Mouse (Mus musculus) MEL (cell line): ENCODE data around the gene Parp2. TPM values are rescaled to one million over a fixed set of nuclear protein-coding genes. Genes with fewer than 3 reads are reported as not detected.
"Not testable (repeated sequence)": the region's sequence is repeated elsewhere in the genome, so short reads cannot be mapped to it uniquely, and the experiment has no call there.

Experiments used
- DNase-seq: peaks from one replicate; pipeline ENCODE4 v3.0.0; 2011; ENCODE audit warnings: low read depth, low spot score
- H3K27ac ChIP-seq: 2 replicates; pipeline ENCODE4 v1.5.1; 2012; ENCODE audit warnings: low read depth, mild to moderate bottlenecking, control low read depth, low read length, moderate library complexity; ENCODE audit not compliant: control insufficient read depth
- H3K27me3 ChIP-seq, 2 experiments: fragments of 150-350 bp in 1 of 2; sonication (generic) in 1 of 2; 2 replicates each; pipeline ENCODE4 v1.6.1; 2012; ENCODE audit warnings: low read length in 2 of 2, mild to moderate bottlenecking in 2 of 2, improper control_type of control experiment in 1 of 2, moderate library complexity in 1 of 2; ENCODE audit not compliant: insufficient read depth in 2 of 2, control insufficient read depth in 1 of 2
- H3K36me3 ChIP-seq, 2 experiments: 2 replicates each; pipeline ENCODE4 v1.6.1; 2012 to 2014; ENCODE audit warnings: low read length in 2 of 2, improper control_type of control experiment in 1 of 2, inconsistent platforms in 1 of 2, mild to moderate bottlenecking in 1 of 2; ENCODE audit not compliant: insufficient read depth in 2 of 2, control insufficient read depth in 1 of 2
- H3K4me1 ChIP-seq, 2 experiments: fragments of 150-350 bp in 1 of 2; sonication (generic) in 1 of 2; 2 replicates each; pipeline ENCODE4 v1.6.1; 2012; ENCODE audit warnings: low read length in 2 of 2, improper control_type of control experiment in 1 of 2, mild to moderate bottlenecking in 1 of 2; ENCODE audit not compliant: insufficient read depth in 2 of 2, control insufficient read depth in 1 of 2
- H3K4me3 ChIP-seq, 2 experiments: fragments of 150-350 bp in 1 of 2; sonication (generic) in 1 of 2; 2 replicates each; pipeline ENCODE4 v1.5.1; 2012; ENCODE audit warnings: low read depth in 2 of 2, low read length in 2 of 2, mild to moderate bottlenecking in 2 of 2, moderate library complexity in 2 of 2, control low read depth in 1 of 2, improper control_type of control experiment in 1 of 2; ENCODE audit not compliant: control insufficient read depth in 1 of 2, insufficient read depth in 1 of 2
- H3K79me2 ChIP-seq: 2 replicates; pipeline ENCODE4 v1.6.1; 2012; ENCODE audit warnings: mild to moderate bottlenecking, low read length, moderate library complexity; ENCODE audit not compliant: control insufficient read depth, poor library complexity, insufficient read depth
- H3K9ac ChIP-seq: 2 replicates; pipeline ENCODE4 v1.6.1; 2012; ENCODE audit warnings: low read depth, mild to moderate bottlenecking, control low read depth, low read length, moderate library complexity; ENCODE audit not compliant: control insufficient read depth, poor library complexity, severe bottlenecking
- H3K9me3 ChIP-seq: fragments of 150-350 bp; sonication (generic); replicated peaks from 2 replicates; pipeline ENCODE4 v1.6.1; 2012; ENCODE audit warnings: mild to moderate bottlenecking, low read length, improper control_type of control experiment, moderate library complexity; ENCODE audit not compliant: insufficient read depth
- CTCF ChIP-seq, 3 experiments: IDR thresholded peaks in 2 of 3; conservative IDR thresholded peaks in 1 of 3; 2 replicates each; pipeline ENCODE4 v1.5.1; 2011 to 2012; ENCODE audit warnings: low read length in 3 of 3, low read depth in 2 of 3, mild to moderate bottlenecking in 2 of 3, improper control_type of control experiment in 1 of 3, inconsistent platforms in 1 of 3, mixed read lengths in 1 of 3, moderate library complexity in 1 of 3; ENCODE audit not compliant: control insufficient read depth in 1 of 3, insufficient read depth in 1 of 3, poor library complexity in 1 of 3, severe bottlenecking in 1 of 3
- ELF1 ChIP-seq: IDR thresholded peaks from 2 replicates; pipeline ENCODE4 v1.6.1; 2014; ENCODE audit warnings: low read depth, mild to moderate bottlenecking, inconsistent platforms, low read length, improper control_type of control experiment, moderate library complexity
- GABPA ChIP-seq: IDR thresholded peaks from 2 replicates; pipeline ENCODE4 v1.6.1; 2012; ENCODE audit warnings: low read depth, mild to moderate bottlenecking, inconsistent platforms, low read length, improper control_type of control experiment, moderate library complexity
- MAX ChIP-seq: IDR thresholded peaks from 2 replicates; pipeline ENCODE4 v1.6.1; 2011; ENCODE audit warnings: low read length, improper control_type of control experiment
- MEF2A ChIP-seq: IDR thresholded peaks from 2 replicates; pipeline ENCODE4 v1.6.1; 2014; ENCODE audit warnings: low read depth, mild to moderate bottlenecking, inconsistent platforms, low read length, improper control_type of control experiment; ENCODE audit not compliant: poor library complexity, insufficient replicate concordance, severe bottlenecking; ENCODE audit errors: extremely low read depth
- NRF1 ChIP-seq: IDR thresholded peaks from 2 replicates; pipeline ENCODE4 v1.6.1; 2014; ENCODE audit warnings: low read depth, mild to moderate bottlenecking, inconsistent platforms, low read length, improper control_type of control experiment, moderate library complexity; ENCODE audit not compliant: poor library complexity, insufficient read depth, severe bottlenecking
- RAD21 ChIP-seq: IDR thresholded peaks from 2 replicates; pipeline ENCODE4 v1.6.1; 2011; ENCODE audit warnings: mild to moderate bottlenecking, low read depth, low read length, improper control_type of control experiment
- SIN3A ChIP-seq: IDR thresholded peaks from 2 replicates; pipeline ENCODE4 v1.6.1; 2012; ENCODE audit warnings: low read length, improper control_type of control experiment, inconsistent platforms
- SMC3 ChIP-seq: IDR thresholded peaks from 2 replicates; pipeline ENCODE4 v1.6.1; 2011; ENCODE audit warnings: low read depth, low read length, improper control_type of control experiment
- TBP ChIP-seq: IDR thresholded peaks from 2 replicates; pipeline ENCODE4 v1.8.0; 2011; ENCODE audit warnings: low read depth, low read length, improper control_type of control experiment
- UBTF ChIP-seq: IDR thresholded peaks from 2 replicates; pipeline ENCODE4 v1.6.1; 2012; ENCODE audit warnings: low read depth, mild to moderate bottlenecking, inconsistent platforms, low read length, improper control_type of control experiment, moderate library complexity, borderline replicate concordance; ENCODE audit not compliant: insufficient read depth
- ZC3H11A ChIP-seq: IDR thresholded peaks from 2 replicates; pipeline ENCODE4 v1.6.1; 2012; ENCODE audit warnings: low read depth, mild to moderate bottlenecking, inconsistent platforms, low read length, improper control_type of control experiment
- polyA plus RNA-seq, 2 experiments: library from polyadenylated mRNA; stranded (reverse) in 1 of 2; unstranded in 1 of 2; fragments of >175 nt in 1 of 2; fragments of >200 nt in 1 of 2; gene quantifications; 2 replicates each; pipeline versions ENCODE4 v1.2.1 to v1.2.4; 2012; ENCODE audit warnings: low replicate concordance in 2 of 2, low read depth in 1 of 2; ENCODE audit not compliant: insufficient read length in 2 of 2, insufficient read depth in 1 of 2, missing spikeins in 1 of 2
- total RNA-seq: library from RNA; depleted of rRNA; stranded (reverse); fragments of 300-350 nt; gene quantifications from 2 replicates; pipeline ENCODE4 v1.2.3, GENCODE M21; 2012

The Parp2 gene
- total and polyA plus RNA-seq, 3 experiments, result 81.1 to 83.2 TPM; not detected in 1

GRCm38 (mm10) chr14:50837236-50837635 is 29.6 kb downstream of the Parp2 start:
- DNase-seq, result no peak
- no peaks in the 10 kb centered on the region for H3K36me3 ChIP-seq
- no peaks in the 10 kb centered on the region for H3K79me2 ChIP-seq
- H3K27ac ChIP-seq, result no peak overlapping the region
- TF ChIP-seq NRF1 (no peak), SMC3 (peak; percentile 60), UBTF (no peak), ZC3H11A (peak; percentile 11; the same call in 1 of the 2 replicates), RAD21 (peak; percentile 41), CTCF (IDR thresholded peaks at IDR 0.05 in 2 of 3, conservative IDR thresholded peaks at IDR 0.05 in 1 of 3; ENCODE audit: control insufficient read depth in 1 of 3, insufficient read depth in 1 of 3, low read depth in 2 of 3, low read length in 3 of 3, poor library complexity in 1 of 3, severe bottlenecking in 1 of 3) (peak in 2 of 3 experiments; percentile 45 to 47; a peak in 4 of 6 replicates), ELF1 (no peak)
- no peak overlapping the region for H3K4me3 ChIP-seq
- no peak overlapping the region for H3K9ac ChIP-seq
- no peaks in the 10 kb centered on the region for H3K27me3 ChIP-seq
- no peaks in the 10 kb centered on the region for H3K9me3 ChIP-seq
- H3K4me1 ChIP-seq, result no peaks in the 10 kb centered on the region

GRCm38 (mm10) chr14:50855788-50856187 is 48.1 kb downstream of the Parp2 start:
- DNase-seq, result no peak
- no peak overlapping the region for H3K4me3 ChIP-seq
- H3K9ac ChIP-seq, result no peak overlapping the region
- no peaks in the 10 kb centered on the region for H3K27me3 ChIP-seq
- H3K27ac ChIP-seq, result no peak overlapping the region
- no peaks in the 10 kb centered on the region for H3K4me1 ChIP-seq
- H3K9me3 ChIP-seq, result no peaks in the 10 kb centered on the region
- no peaks in the 10 kb centered on the region for H3K36me3 ChIP-seq
- no peaks in the 10 kb centered on the region for H3K79me2 ChIP-seq
- TF ChIP-seq TBP (no peak), MEF2A (no peak)

- Histone ChIP-seq H3K4me1 (no peaks in the 10 kb centered on the region), H3K9me3 (no peaks in the 10 kb centered on the region), H3K36me3 (no peaks in the 10 kb centered on the region), H3K79me2 (no peaks in the 10 kb centered on the region), H3K27me3 (no peaks in the 10 kb centered on the region), H3K27ac (no peak overlapping the region), H3K4me3 (no peak overlapping the region), H3K9ac (no peak overlapping the region)
- no peak for DNase-seq
- no peak for TF ChIP-seq GABPA
- no peak for TF ChIP-seq MAX
- no peak for TF ChIP-seq SIN3A
These were observed 55.0 kb downstream of the Parp2 start for GRCm38 (mm10) chr14:50862641-50863040.

GRCm38 (mm10) chr14:50865005-50865404 is 57.4 kb downstream of the Parp2 start:
- not testable (repeated sequence) for H3K9me3 ChIP-seq, H3K27me3 ChIP-seq, DNase-seq, H3K9ac ChIP-seq, H3K79me2 ChIP-seq, H3K4me3 ChIP-seq, H3K27ac ChIP-seq, H3K36me3 ChIP-seq, H3K4me1 ChIP-seq
